Mouse (Mus musculus): ENCODE measurements around the gene Gosr2. TPM values are rescaled to one million over a fixed set of nuclear protein-coding genes. Genes with fewer than 3 reads are reported as not detected.
A peak's percentile ranks its signal among the peaks of the same experiment; 100 is the strongest.

Gosr2 gene
- polyA plus RNA-seq (2015; fragmentation: Nextera tagmentation; extraction: Ambion mirVana), result 84.4 and 87.7 TPM in 2 replicates

GRCm38 (mm10) chr11:103697565-103698176, at the start of gene Gosr2:
TSS of gene Gosr2 (minus strand) at chr11:103697898.
- Histone ChIP-seq H3K4me1 (0 out of 2 replicates have a peak, but pooled peaks cover 9% of the 10 kb centered on the region), H3K36me3 (0 out of 2 replicates have a peak, but pooled peaks cover 3% of the 10 kb centered on the region), H3K9ac (peak within 1 kb of the TSS; percentile 84), H3K9me3 (no peaks in the 10 kb centered on the region), H3K4me2 (peak within 1 kb of the TSS; percentile 64), H3K27me3 (no peaks in the 10 kb centered on the region), H3K4me3 (peak within 1 kb of the TSS; percentile 84), H3K27ac (peak within 1 kb of the TSS; percentile 97)
- WGBS, result under 1% methylated on average over 57 of the region's 57 CpGs
- ATAC-seq (ENCODE audit: borderline replicate concordance, extremely low read depth, low FRiP score, low TSS enrichment), result peak; percentile 96

GRCm38 (mm10) chr11:103735046-103735781, 37.5 kb upstream of the Gosr2 start:
- no peaks in the 10 kb centered on the region for H3K36me3 ChIP-seq
- H3K4me2 ChIP-seq, result no peak overlapping the region
- ATAC-seq (ENCODE audit: borderline replicate concordance, extremely low read depth, low FRiP score, low TSS enrichment), result no peak
- H3K9me3 ChIP-seq, result no peaks in the 10 kb centered on the region
- no peak overlapping the region for H3K27ac ChIP-seq
- WGBS, result 47% methylated on average over 19 of the region's 19 CpGs
- H3K27me3 ChIP-seq, result no peaks in the 10 kb centered on the region
- H3K4me3 ChIP-seq, result no peak overlapping the region
- peaks cover 14% of the 10 kb centered on the region for H3K4me1 ChIP-seq
- H3K9ac ChIP-seq, result no peak overlapping the region

GRCm38 (mm10) chr11:103734411-103735045, 36.8 kb upstream of the Gosr2 start:
- Histone ChIP-seq H3K4me1 (peaks cover 14% of the 10 kb centered on the region), H3K27me3 (no peaks in the 10 kb centered on the region), H3K4me2 (no peak overlapping the region), H3K36me3 (no peaks in the 10 kb centered on the region), H3K4me3 (no peak overlapping the region), H3K27ac (no peak overlapping the region), H3K9ac (no peak overlapping the region), H3K9me3 (no peaks in the 10 kb centered on the region)
- 56% methylated on average over 4 of the region's 5 CpGs for WGBS
- no peak for ATAC-seq (ENCODE audit: borderline replicate concordance, extremely low read depth, low FRiP score, low TSS enrichment)

GRCm38 (mm10) chr11:103733961-103734360, 36.3 kb upstream of the Gosr2 start:
- Histone ChIP-seq H3K27ac (no peak overlapping the region), H3K4me2 (no peak overlapping the region), H3K4me1 (peaks cover 14% of the 10 kb centered on the region), H3K27me3 (no peaks in the 10 kb centered on the region), H3K36me3 (no peaks in the 10 kb centered on the region), H3K9me3 (no peaks in the 10 kb centered on the region), H3K4me3 (no peak overlapping the region), H3K9ac (no peak overlapping the region)
- no peak for ATAC-seq (ENCODE audit: borderline replicate concordance, extremely low read depth, low FRiP score, low TSS enrichment)
- 72% methylated on average over 2 of the region's 2 CpGs for WGBS

- no peak overlapping the region for H3K9ac ChIP-seq
- H3K4me1 ChIP-seq, result peaks cover 14% of the 10 kb centered on the region
- H3K36me3 ChIP-seq, result no peaks in the 10 kb centered on the region
- H3K9me3 ChIP-seq, result no peaks in the 10 kb centered on the region
- H3K27me3 ChIP-seq, result no peaks in the 10 kb centered on the region
- WGBS, result 58% methylated on average over 4 of the region's 4 CpGs
- no peak for ATAC-seq (ENCODE audit: borderline replicate concordance, extremely low read depth, low FRiP score, low TSS enrichment)
- H3K27ac ChIP-seq, result no peak overlapping the region
- H3K4me2 ChIP-seq, result no peak overlapping the region
- no peak overlapping the region for H3K4me3 ChIP-seq
Measured at GRCm38 (mm10) chr11:103733069-103733468, 35.4 kb upstream of the Gosr2 start.

GRCm38 (mm10) chr11:103732306-103732705, 34.6 kb upstream of the Gosr2 start:
- Histone ChIP-seq H3K4me1 (peaks cover 14% of the 10 kb centered on the region), H3K4me3 (no peak overlapping the region), H3K4me2 (no peak overlapping the region), H3K36me3 (no peaks in the 10 kb centered on the region), H3K9me3 (no peaks in the 10 kb centered on the region), H3K27me3 (no peaks in the 10 kb centered on the region), H3K27ac (no peak overlapping the region), H3K9ac (no peak overlapping the region)
- WGBS, result 76% methylated on average over 7 of the region's 7 CpGs
- ATAC-seq (ENCODE audit: borderline replicate concordance, extremely low read depth, low FRiP score, low TSS enrichment), result no peak

GRCm38 (mm10) chr11:103731594-103731993, 33.9 kb upstream of the Gosr2 start:
- 70% methylated on average over 9 of the region's 9 CpGs for WGBS
- no peaks in the 10 kb centered on the region for H3K36me3 ChIP-seq
- H3K9me3 ChIP-seq, result no peaks in the 10 kb centered on the region
- H3K27ac ChIP-seq, result no peak overlapping the region
- H3K4me3 ChIP-seq, result no peak overlapping the region
- no peak overlapping the region for H3K4me2 ChIP-seq
- no peak overlapping the region for H3K9ac ChIP-seq
- H3K27me3 ChIP-seq, result no peaks in the 10 kb centered on the region
- ATAC-seq (ENCODE audit: borderline replicate concordance, extremely low read depth, low FRiP score, low TSS enrichment), result no peak
- peaks cover 14% of the 10 kb centered on the region for H3K4me1 ChIP-seq

- 65% methylated on average over 9 of the region's 9 CpGs for WGBS
- ATAC-seq (ENCODE audit: borderline replicate concordance, extremely low read depth, low FRiP score, low TSS enrichment), result no peak
- Histone ChIP-seq H3K9me3 (no peaks in the 10 kb centered on the region), H3K9ac (no peak overlapping the region), H3K4me3 (no peak overlapping the region), H3K27ac (no peak overlapping the region), H3K27me3 (no peaks in the 10 kb centered on the region), H3K36me3 (no peaks in the 10 kb centered on the region), H3K4me1 (peaks cover 6% of the 10 kb centered on the region; the same call in 1 of the 2 replicates), H3K4me2 (no peak overlapping the region)
Measured at GRCm38 (mm10) chr11:103729282-103729985, 31.7 kb upstream of the Gosr2 start.

GRCm38 (mm10) chr11:103724331-103724771, 26.7 kb upstream of the Gosr2 start:
- 49% methylated on average over 11 of the region's 11 CpGs for WGBS
- no peak overlapping the region for H3K9ac ChIP-seq
- no peak overlapping the region for H3K27ac ChIP-seq
- H3K36me3 ChIP-seq, result no peaks in the 10 kb centered on the region
- H3K4me3 ChIP-seq, result no peak overlapping the region
- no peak overlapping the region for H3K4me2 ChIP-seq
- no peaks in the 10 kb centered on the region for H3K27me3 ChIP-seq
- no peaks in the 10 kb centered on the region for H3K9me3 ChIP-seq
- peaks cover 5% of the 10 kb centered on the region; the same call in 1 of the 2 replicates for H3K4me1 ChIP-seq
- no peak for ATAC-seq (ENCODE audit: borderline replicate concordance, extremely low read depth, low FRiP score, low TSS enrichment)

- H3K4me2 ChIP-seq, result peak overlapping the region; percentile 49
- peak overlapping the region; percentile 6; the same call in 1 of the 2 replicates for H3K4me3 ChIP-seq
- H3K9ac ChIP-seq, result no peak overlapping the region
- WGBS, result 9% methylated on average over 9 of the region's 9 CpGs
- no peaks in the 10 kb centered on the region for H3K27me3 ChIP-seq
- H3K36me3 ChIP-seq, result no peaks in the 10 kb centered on the region
- no peaks in the 10 kb centered on the region for H3K9me3 ChIP-seq
- peaks cover 5% of the 10 kb centered on the region; the same call in 1 of the 2 replicates for H3K4me1 ChIP-seq
- H3K27ac ChIP-seq, result no peak overlapping the region
- ATAC-seq (ENCODE audit: borderline replicate concordance, extremely low read depth, low FRiP score, low TSS enrichment), result peak; percentile 79; the same call in 1 of the 2 replicates
Measured at GRCm38 (mm10) chr11:103722040-103722481, 24.4 kb upstream of the Gosr2 start.

GRCm38 (mm10) chr11:103721468-103722039, 23.9 kb upstream of the Gosr2 start:
- peak overlapping the region; percentile 6; the same call in 1 of the 2 replicates for H3K4me3 ChIP-seq
- peak; percentile 62; the same call in 1 of the 2 replicates for ATAC-seq (ENCODE audit: borderline replicate concordance, extremely low read depth, low FRiP score, low TSS enrichment)
- H3K27me3 ChIP-seq, result no peaks in the 10 kb centered on the region
- H3K9me3 ChIP-seq, result no peaks in the 10 kb centered on the region
- peak overlapping the region; percentile 49 for H3K4me2 ChIP-seq
- H3K9ac ChIP-seq, result no peak overlapping the region
- H3K27ac ChIP-seq, result no peak overlapping the region
- 14% methylated on average over 15 of the region's 15 CpGs for WGBS
- peaks cover 5% of the 10 kb centered on the region; the same call in 1 of the 2 replicates for H3K4me1 ChIP-seq
- H3K36me3 ChIP-seq, result no peaks in the 10 kb centered on the region

Data from lung, embryonic 15.5 days (tissue).